Mouse (Mus musculus): ENCODE measurements at regions not wholly inside any gene's neighbourhood (a gene's known extent, or its start where the extent isn't known, plus 50 kb on each side); places are given as distances from the start of the nearest gene placed in this dataset.

- DNase-seq (ENCODE audit: low read depth, low spot score): no peak
Observed at GRCm38 (mm10) chr1:35428126-35428840, 578.5 kb downstream of the Plekhb2 start.

DNA sequence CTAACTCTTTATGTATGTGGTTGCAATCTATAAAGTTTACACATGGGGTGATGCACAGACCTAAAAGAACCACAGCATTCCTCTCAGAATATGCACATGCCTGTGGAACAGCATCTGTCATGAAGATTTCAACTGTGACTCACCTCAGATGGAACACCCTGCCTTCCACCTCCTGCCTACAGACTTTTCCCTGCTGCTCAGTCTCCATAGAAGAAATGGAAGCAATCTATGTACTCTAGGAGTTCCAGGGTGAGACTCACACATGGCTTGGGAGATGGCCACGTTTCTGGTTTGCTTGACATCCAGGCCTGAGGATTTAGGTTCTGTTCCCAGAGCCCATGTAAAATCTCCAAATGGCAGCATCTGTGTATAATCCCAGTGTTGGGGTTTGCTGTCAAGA is 579.7 kb downstream of the Plekhb2 start:
- DNase-seq (ENCODE audit: low read depth, low spot score): peak; percentile 40

DNA sequence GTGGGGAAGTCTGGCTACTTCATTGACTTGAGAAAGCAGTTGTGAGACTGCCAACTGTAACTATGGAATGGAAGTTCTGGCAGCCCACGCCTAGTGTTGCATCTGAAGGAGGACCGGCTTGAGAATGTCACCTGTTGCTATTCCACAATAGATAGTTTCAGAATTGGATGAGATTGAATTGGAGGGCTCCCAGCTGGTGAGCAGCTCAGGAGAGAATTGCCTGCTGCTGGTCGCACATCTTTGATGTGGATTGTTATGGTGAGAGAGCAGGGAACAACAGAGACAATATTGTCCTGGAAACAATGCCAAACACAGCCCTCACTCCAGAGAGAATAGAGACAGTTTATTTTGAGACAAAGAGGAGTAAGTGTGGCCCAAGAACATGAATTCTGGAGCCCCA is 585.9 kb downstream of the Plekhb2 start:
- DNase-seq (ENCODE audit: low read depth, low spot score): no peak

GRCm38 (mm10) chr1:35447345-35447744 is 597.6 kb downstream of the Plekhb2 start:
- no peak for DNase-seq (ENCODE audit: low read depth, low spot score)

DNA sequence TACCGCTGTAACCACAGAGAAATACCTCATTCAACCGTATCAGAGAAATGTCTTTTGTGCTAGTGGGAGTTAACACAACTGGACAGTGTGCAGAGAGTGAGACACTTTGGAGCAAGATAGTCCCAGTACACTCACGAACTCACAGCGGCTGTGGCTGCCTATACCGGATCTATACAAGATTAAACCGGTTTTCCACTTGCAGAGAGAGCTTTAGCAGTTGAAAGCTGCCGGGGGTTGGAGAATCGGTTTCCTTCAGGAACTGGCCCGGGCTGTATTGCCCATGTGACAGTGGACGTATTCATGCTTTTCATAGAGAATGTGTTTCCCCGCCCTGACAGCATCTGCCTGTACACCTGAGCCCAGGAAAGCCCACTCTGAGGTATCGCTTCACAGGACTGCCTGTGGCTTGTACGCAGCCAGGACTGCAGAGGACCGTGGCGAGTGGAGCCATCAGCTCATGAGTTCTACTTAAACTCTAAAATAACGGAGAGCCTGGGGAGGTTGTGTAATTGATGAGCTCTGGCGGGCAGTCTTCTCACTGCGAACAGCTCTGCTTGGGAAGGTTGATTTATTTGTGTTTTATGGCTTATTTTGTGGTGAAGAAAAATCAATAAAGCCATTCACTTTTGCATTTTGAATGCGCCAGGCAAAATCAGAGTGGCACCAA is 602.8 kb downstream of the Plekhb2 start:
- DNase-seq (ENCODE audit: low read depth, low spot score): no peak

GRCm38 (mm10) chr1:35457591-35457990 is 607.8 kb downstream of the Plekhb2 start:
- no peak for DNase-seq (ENCODE audit: low read depth, low spot score)

GRCm38 (mm10) chr1:35465081-35465480 is 603.1 kb upstream of the Hs6st1 start:
- peak; percentile 35 for DNase-seq (ENCODE audit: low read depth, low spot score)

GRCm38 (mm10) chr1:35469185-35469753 is 598.9 kb upstream of the Hs6st1 start:
- DNase-seq (ENCODE audit: low read depth, low spot score): no peak

GRCm38 (mm10) chr1:35478262-35478661 is 589.9 kb upstream of the Hs6st1 start:
- no peak for DNase-seq (ENCODE audit: low read depth, low spot score)

DNA sequence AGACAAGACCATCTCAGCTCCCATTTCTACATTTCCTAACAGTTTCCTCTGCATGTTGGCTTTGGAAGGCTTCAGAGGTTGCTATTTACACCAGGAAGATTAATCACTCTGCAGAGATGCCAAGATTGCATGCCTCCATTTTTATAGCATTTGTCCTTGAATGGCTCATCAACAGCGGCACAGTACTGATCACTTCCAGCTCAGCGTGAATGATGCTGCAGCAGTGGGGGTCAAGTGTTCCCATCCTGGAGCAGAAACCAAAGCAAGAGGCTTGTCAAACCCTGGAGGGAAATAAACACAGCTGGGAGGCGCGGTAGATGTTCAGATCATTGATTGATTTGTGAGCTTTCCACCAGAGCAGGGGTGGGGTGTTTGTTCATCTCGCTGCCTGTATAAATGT is 572.2 kb upstream of the Hs6st1 start:
- DNase-seq (ENCODE audit: low read depth, low spot score): peak; percentile 16

- no peak for DNase-seq (ENCODE audit: low read depth, low spot score)
Observed at GRCm38 (mm10) chr1:35522951-35523350, 545.2 kb upstream of the Hs6st1 start.

GRCm38 (mm10) chr1:35523790-35524362 is 544.3 kb upstream of the Hs6st1 start:
- no peak for DNase-seq (ENCODE audit: low read depth, low spot score)

GRCm38 (mm10) chr1:35524788-35525187 is 543.4 kb upstream of the Hs6st1 start:
- DNase-seq (ENCODE audit: low read depth, low spot score): peak; percentile 62

DNA sequence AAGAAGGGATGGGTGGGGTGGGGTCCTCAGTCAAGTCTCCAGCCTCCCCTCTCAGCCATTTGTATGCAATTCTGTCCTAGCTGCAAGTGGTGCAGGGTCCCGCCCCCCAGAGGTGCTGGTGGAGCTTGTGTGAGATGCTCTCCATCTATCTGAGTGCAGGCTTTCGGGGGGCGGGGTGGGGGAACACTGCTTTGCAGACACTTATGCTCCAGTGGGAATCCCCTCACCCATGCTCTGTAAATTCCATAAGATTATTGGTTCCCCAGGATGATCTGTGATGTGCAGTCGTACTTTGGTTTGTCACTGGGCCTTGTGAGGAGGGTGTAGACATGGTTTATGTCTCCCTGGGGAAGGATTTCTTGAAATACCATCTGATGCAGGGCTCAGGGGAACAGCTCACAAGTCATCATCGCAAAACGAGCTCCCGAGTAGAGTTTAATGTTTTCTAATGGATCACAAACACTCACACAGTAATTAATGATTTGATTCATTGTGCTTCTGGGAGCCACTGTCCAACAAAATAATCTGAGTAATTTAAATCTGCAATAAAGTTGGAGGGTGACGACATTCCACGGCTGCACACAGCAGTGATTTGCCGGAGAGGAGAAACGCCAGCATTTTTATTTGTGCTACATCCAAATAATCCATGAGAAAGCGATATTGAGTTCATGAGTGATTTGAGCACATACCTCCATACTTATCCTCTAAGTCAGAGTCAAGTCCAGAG is 540.3 kb upstream of the Hs6st1 start:
- DNase-seq (ENCODE audit: low read depth, low spot score): no peak

DNA sequence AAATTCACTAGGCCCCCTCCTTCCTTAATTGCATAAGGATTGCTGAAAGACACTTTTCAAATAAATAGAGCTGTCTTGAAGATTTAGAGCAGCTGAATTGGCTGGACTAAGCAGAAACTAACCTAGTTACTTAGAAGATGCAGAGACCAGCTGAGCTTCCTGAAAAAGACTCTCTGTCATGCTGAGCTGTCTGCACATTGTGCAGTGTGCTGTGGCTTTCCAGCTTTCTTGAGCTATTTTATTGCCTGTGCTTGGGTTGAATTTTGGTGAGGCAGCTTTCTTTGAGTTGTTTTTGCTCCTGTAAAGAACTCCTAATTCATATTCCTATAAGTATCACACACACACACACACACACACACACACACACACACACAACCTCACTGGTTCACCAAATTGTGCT is 532.7 kb upstream of the Hs6st1 start:
- DNase-seq (ENCODE audit: low read depth, low spot score): peak; percentile 62

- DNase-seq (ENCODE audit: low read depth, low spot score): peak; percentile 29
Observed at GRCm38 (mm10) chr1:35536276-35536675, 531.9 kb upstream of the Hs6st1 start.

DNA sequence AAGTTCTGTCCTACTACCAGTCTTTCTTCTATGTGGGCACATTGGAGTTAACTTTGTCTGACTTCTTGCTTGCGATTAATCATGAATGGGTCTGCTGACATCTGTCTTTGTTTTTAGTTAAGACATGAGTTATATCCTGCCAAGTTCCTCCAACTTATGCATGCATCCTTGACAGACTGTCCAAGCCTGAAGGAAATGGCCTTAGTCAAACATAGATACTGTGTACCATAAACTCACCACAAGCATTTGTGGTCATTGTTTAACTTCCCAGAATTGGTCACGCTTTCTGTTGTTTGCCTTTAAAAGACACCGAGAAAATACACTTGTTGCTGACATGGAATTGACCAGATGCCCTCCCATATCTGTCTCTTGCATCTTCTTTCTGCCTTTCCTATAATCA is 519.4 kb upstream of the Hs6st1 start:
- no peak for DNase-seq (ENCODE audit: low read depth, low spot score)

- peak; percentile 32 for DNase-seq (ENCODE audit: low read depth, low spot score)
Observed at GRCm38 (mm10) chr1:35551503-35551902, 516.7 kb upstream of the Hs6st1 start.

DNA sequence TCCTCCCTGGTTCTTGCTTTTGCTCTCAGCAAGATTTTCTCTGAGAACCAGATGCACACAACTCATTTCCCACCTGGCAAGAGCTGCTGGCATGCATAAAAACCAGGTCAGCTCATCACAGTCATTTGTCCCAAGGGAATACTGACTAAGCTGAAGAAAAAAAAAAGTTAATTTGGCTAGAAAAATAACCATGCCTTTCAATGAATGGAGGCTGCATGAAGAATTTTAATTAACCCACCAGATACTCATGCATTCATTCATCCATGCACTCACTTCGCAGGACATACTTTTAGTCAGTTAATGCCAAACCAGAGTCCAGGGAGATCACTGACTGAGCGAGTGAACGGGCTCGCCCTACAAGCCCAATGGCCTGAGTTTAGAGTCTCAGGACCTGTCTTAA is 505.4 kb upstream of the Hs6st1 start:
- peak; percentile 19 for DNase-seq (ENCODE audit: low read depth, low spot score)

DNA sequence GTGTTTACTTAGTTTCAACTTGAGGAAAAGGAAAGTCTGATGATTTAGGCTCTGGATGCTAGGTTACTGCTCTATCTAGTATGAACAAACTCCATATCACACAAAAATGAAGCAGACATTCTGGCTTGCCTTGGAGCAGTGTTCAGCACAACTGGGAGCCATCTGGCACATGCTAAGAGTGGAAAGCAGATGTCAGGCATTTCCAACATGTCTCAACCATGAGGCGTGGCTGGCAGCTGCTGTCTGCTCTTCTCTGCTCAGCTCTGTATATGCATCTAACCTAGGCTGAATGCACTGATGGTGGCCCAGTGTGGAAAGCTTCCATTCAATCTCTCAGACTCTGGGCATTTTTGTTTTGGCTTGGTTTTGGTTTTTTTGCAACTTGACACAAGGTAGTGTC is 493.0 kb upstream of the Hs6st1 start:
- peak; percentile 39 for DNase-seq (ENCODE audit: low read depth, low spot score)

DNA sequence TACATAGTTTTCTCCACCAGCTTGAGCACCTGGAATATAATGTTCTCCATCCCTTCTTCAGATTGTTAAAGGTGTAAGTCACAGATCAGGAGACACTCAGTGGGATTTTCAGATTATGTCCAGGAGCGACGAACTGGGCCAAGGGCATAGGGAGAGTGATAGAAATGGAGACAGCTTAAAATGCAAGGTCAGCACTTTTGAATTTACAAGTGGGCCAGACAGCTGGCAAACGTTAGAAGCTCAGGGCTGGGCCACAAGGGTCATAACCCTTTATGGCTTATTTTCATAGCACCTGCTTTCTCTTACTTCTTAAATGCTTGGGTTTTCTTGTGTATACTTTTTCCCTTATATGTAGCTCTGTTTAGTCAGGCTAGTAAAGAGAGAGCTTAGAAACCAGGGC is 488.8 kb upstream of the Hs6st1 start:
- DNase-seq (ENCODE audit: low read depth, low spot score): no peak

GRCm38 (mm10) chr1:35579992-35580391 is 488.2 kb upstream of the Hs6st1 start:
- no peak for DNase-seq (ENCODE audit: low read depth, low spot score)
